Mouse (Mus musculus): ENCODE data around the gene Btn2a2.

The Btn2a2 gene

GRCm38 (mm10) chr13:23488400-23489322 lies at the start of gene Btn2a2:
Gene Btn2a2 (minus strand): TSS chr13:23488857.
- DNase-seq, result peak; percentile 65

DNA sequence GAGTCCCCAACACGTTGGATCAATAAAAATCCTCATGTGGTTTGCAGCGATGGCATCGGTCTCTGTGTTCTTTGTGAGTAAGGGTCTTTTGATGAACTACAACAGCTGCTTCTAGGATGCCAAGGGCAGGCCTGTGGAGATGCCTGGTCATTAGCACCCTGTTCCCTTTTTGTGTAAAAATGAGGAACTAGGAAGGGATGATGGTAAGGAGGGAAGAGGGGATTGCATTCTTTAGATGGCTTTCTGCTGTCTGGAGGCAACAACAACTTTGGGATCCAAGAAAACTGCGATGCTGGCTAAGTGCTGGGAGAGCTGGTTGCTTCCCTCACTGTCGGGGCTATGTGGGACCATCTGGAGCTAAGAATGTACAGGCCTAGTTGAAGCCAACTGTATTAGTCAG lies 49.6 kb upstream of the Btn2a2 start:
- DNase-seq, result no peak

DNA sequence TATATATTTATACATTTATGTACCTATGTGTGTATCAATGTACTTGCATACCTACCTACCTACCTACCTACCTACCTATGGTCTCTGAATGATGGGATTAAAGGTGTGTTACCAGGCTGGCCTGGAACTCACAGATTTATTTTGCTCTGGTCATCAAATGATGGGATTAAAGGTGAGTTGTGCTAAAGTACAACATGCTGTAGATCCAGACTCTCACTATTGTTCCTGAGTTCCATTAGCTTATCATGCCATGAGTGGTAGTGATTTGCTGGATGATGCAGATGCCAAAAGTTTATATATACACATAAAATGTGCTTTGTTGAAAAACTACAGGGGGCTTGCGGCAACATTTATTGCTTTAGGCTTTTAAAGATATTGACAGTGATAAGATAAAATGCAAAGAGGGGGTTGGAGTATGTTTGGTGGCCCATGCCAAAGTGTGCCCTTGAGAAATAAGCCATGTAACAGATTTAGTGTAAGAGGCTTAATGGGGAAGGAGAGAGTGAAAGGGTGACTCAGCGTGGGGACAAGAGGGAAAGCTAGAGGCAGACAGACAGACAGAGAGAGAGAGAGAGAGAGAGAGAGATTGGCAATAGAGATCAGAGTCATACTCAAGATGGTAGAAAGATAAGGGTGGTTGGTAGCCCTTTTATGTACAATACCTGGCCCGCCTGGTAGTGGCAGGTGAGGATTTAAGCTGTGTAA lies 48.5 kb upstream of the Btn2a2 start:
- DNase-seq, result no peak

- DNase-seq, result no peak
Measured at GRCm38 (mm10) chr13:23536076-23536822, 47.6 kb upstream of the Btn2a2 start.

DNA sequence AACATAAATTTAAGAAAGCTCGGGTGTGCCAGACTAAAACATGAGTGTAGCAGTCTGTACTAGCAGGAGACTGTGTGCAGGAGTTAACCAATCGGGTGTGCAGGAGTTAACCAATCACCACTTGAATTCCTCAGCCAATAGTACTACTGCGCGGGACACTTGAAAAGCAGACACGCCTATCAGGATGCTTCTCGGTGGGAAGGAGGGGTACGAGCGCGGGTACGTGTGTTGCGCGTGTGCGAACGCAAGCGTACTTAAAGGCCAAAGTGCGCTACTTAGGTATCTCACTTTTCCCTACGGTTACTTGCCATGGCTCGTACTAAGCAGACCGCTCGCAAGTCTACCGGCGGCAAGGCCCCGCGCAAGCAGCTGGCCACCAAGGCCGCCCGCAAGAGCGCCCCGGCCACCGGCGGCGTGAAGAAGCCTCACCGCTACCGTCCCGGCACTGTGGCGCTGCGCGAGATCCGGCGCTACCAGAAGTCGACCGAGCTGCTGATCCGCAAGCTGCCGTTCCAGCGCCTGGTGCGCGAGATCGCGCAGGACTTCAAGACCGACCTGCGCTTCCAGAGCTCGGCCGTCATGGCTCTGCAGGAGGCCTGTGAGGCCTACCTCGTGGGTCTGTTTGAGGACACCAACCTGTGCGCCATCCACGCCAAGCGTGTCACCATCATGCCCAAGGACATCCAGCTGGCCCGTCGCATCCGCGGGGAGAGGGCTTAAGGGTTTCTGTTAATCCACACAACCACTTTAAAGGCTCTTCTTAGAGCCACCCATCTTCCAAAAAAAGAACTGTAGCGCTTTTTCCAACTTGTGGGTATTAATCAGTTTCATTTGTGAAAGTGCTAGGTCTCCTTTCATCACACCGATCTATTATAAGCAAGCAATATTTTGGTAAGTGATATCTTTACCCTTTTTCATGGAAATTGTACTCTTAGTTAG lies 46.7 kb upstream of the Btn2a2 start, which contains the start of gene Hist1h3g:
Hist1h3g (plus strand) TSS at position 286 of the 939 bp plus-strand sequence.
- peak; percentile 91 for DNase-seq

- no peak for DNase-seq
Measured at GRCm38 (mm10) chr13:23534368-23535131, 45.9 kb upstream of the Btn2a2 start.

DNA sequence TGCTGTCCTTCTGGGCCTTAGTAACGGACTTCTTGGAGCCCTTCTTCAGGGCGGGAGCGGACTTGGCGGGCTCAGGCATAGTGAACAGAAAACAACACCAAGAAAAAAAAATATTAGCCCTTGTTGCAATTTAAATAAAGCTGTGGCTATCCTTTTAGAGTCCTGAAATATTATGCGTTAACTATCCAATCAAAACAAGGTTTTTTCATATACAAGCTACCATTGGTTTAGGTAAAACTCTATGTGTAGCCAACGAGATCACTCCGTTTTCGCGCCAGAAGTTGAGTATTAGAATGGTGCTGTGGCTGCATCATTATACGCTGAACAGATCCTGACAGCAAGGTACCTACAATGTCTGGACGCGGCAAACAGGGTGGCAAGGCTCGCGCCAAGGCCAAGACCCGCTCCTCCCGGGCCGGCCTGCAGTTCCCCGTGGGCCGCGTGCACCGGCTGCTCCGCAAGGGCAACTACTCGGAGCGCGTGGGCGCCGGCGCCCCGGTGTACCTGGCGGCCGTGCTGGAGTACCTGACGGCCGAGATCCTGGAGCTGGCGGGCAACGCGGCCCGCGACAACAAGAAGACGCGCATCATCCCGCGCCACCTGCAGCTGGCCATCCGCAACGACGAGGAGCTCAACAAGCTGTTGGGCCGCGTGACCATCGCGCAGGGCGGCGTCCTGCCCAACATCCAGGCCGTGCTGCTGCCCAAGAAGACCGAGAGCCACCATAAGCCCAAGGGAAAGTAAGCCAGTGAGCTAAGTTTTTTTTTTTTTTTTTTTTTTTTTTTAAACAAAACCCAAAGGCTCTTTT lies 45.1 kb upstream of the Btn2a2 start, which contains the start of gene Hist1h2af:
Hist1h2af (plus strand) TSS at position 347 of the 808 bp plus-strand sequence.
- peak; percentile 57 for DNase-seq

DNA sequence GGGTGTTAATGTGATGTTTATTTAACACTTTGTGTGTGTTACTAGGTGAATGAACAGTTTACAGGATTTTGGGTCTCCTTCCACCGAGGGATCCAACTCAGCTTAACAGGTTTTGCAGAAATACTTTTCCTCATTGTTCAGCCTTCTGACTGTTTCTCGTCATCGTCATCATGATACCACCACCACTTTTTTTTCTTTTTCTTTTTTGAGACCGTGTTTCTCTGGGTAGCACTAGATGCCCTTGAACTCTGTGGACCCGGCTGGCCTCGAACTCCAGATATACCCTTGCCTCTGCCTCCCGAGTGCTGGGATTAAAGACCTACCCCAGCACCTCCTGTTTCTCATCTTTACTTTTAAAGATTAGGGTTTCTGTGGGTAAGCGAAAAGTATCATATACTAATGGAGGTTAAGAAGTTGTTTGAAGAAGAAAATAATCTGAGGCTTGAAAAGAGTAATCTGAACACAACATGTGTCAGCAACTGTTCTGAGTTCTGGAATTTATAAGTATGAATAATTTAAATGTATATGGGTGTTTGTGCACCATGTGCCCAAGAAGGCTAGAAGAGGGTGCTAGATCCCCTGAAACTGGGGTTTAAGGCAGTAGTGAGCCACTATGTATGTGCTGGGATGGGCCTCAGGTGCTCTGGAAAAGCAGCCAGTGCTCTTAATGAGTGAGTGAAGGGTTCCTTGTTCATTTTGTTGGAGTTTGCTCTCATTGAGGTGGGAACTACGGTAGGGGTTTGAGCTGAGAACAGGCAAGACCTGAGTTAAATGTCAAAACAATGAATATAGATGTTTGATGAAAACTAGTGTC lies 43.8 kb upstream of the Btn2a2 start:
- DNase-seq, result no peak

GRCm38 (mm10) chr13:23530901-23531875 lies 42.5 kb upstream of the Btn2a2 start, which contains the start of gene Hist1h4h:
Gene Hist1h4h (plus strand): TSS chr13:23531050.
- DNase-seq, result peak; percentile 89

DNA sequence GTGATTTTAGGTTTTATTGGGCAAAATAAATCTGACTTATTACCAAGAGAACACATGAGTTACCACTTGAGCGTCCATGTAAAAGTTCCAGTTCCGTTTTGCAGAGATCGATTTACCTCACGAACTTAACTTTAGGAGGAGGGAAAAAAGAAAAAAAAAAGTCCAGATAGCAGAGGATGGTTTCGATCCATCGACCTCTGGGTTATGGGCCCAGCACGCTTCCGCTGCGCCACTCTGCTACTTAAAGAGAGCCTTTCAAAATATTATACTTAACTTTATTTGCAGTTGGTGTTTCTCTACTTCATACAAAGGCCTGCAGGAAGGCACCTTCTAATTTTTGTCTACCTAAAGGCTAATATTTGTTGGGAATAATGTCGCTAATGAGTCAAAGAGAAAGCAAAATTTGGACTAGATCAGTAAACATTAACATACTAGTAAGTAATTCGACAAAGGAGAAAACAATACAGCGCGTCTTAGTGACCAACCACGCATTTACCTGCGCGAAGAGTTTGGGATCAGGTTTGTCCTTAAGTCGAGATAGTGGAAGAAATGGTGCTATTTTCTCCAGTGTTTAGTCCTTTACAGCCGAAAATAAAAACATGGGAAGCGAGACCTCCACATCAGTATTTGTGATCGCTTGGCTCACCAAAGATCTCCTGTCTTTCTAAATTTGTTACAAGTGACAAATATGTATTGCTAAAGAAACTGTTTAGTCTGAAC lies 41.7 kb upstream of the Btn2a2 start:
- peak; percentile 21 for DNase-seq

- no peak for DNase-seq
Measured at GRCm38 (mm10) chr13:23529480-23530165, 41.0 kb upstream of the Btn2a2 start.

GRCm38 (mm10) chr13:23529005-23529404 lies 40.3 kb upstream of the Btn2a2 start:
- DNase-seq, result no peak

DNA sequence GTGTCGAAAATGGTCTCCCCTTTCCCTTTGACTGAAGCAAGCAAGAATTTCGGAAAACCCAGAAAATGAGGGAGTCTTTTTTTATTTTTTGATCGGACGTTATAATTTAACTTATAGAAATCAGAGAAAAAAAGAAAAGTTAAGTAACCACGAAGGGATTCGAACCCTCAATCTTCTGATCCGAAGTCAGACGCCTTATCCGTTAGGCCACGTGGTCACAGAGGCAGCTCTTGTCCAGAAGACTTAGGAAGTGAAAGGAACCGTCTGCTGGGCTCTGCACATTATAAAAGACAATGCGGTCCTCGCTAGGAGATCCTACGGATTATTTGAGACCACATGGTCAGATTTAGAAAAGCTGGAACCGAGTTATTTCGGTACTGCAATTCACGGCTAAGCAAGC lies 37.7 kb upstream of the Btn2a2 start:
- peak; percentile 85 for DNase-seq

DNA sequence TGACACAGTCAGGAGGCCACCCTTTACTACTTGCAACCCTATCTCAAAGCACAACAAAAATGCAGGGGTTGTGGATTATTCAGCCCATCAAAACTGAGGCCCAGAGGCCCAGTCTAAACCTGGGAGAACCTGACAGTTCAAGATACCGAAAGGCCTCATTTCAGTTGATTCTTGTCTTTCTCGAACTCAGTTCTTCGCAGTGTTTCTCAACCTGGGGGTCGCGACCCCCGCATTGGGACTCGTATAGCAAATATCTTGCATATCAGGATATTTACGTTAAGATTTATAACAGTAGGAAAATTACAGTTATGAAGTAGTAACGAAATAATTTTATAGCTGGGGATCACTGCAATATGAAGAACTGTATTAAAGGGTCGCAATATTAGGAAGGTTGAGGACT lies 37.2 kb upstream of the Btn2a2 start:
- no peak for DNase-seq

GRCm38 (mm10) chr13:23524654-23525053 lies 36.0 kb upstream of the Btn2a2 start:
- peak; percentile 57 for DNase-seq

GRCm38 (mm10) chr13:23523976-23524375 lies 35.3 kb upstream of the Btn2a2 start:
- no peak for DNase-seq

DNA sequence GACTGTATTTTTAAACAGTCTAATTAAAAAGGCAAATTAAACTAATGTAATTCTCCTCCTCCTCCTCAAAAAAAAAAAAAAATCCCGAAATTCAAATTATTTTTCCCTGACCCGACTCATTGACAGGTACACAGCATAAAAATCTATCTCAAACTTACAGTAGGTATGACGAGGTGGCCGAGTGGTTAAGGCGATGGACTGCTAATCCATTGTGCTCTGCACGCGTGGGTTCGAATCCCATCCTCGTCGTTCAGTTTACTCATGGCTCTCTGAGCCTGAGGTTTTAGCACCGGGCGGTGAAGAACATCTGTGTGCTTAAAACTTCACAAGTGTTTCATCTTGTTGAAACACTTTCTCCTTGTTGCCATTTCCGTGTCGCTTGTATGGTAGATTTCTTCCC lies 33.0 kb upstream of the Btn2a2 start:
- DNase-seq, result peak; percentile 65

Data from right cerebral cortex, postnatal 14 days (tissue).